Mouse (Mus musculus): ENCODE results near the gene Lpxn. TPM values are rescaled to one million over a fixed set of nuclear protein-coding genes. Genes with fewer than 3 reads are reported as not detected.

Lpxn gene
- total RNA-seq (2014; fragmentation: Nextera tagmentation), result 0.50 and 0.64 TPM in 2 replicates
- total RNA-seq (2017), result 0.80 and 3.6 TPM in 2 replicates

- ATAC-seq (replicated peaks; ENCODE audit: low FRiP score, low TSS enrichment, poor library complexity, severe bottlenecking), result peak; percentile 86
Measured at GRCm38 (mm10) chr19:12795511-12796327, at the start of gene Lpxn, which contains the start of gene Zfp91. TSS of gene Lpxn (plus strand) at chr19:12796193. TSS of gene Zfp91 (minus strand) at chr19:12796126.

GRCm38 (mm10) chr19:12756286-12756685, 39.7 kb upstream of the Lpxn start:
- ATAC-seq (replicated peaks; ENCODE audit: low FRiP score, low TSS enrichment, poor library complexity, severe bottlenecking), result no peak

GRCm38 (mm10) chr19:12758936-12759478, 37.0 kb upstream of the Lpxn start:
- ATAC-seq (replicated peaks; ENCODE audit: low FRiP score, low TSS enrichment, poor library complexity, severe bottlenecking), result no peak

- no peak for ATAC-seq (replicated peaks; ENCODE audit: low FRiP score, low TSS enrichment, poor library complexity, severe bottlenecking)
Measured at GRCm38 (mm10) chr19:12759656-12760055, 36.3 kb upstream of the Lpxn start.

- ATAC-seq (replicated peaks; ENCODE audit: low FRiP score, low TSS enrichment, poor library complexity, severe bottlenecking), result no peak
Measured at GRCm38 (mm10) chr19:12762212-12763130, 33.5 kb upstream of the Lpxn start.

GRCm38 (mm10) chr19:12765308-12765707, 30.7 kb upstream of the Lpxn start, which contains the start of gene Cntf:
TSS of gene Cntf (minus strand) at chr19:12765632.
- no peak for ATAC-seq (replicated peaks; ENCODE audit: low FRiP score, low TSS enrichment, poor library complexity, severe bottlenecking)

- no peak for ATAC-seq (replicated peaks; ENCODE audit: low FRiP score, low TSS enrichment, poor library complexity, severe bottlenecking)
Measured at GRCm38 (mm10) chr19:12770888-12771287, 25.1 kb upstream of the Lpxn start.

- no peak for ATAC-seq (replicated peaks; ENCODE audit: low FRiP score, low TSS enrichment, poor library complexity, severe bottlenecking)
Measured at GRCm38 (mm10) chr19:12780437-12780836, 15.6 kb upstream of the Lpxn start.

GRCm38 (mm10) chr19:12786803-12787395, 9.1 kb upstream of the Lpxn start:
- ATAC-seq (replicated peaks; ENCODE audit: low FRiP score, low TSS enrichment, poor library complexity, severe bottlenecking), result no peak

- no peak for ATAC-seq (replicated peaks; ENCODE audit: low FRiP score, low TSS enrichment, poor library complexity, severe bottlenecking)
Measured at GRCm38 (mm10) chr19:12787721-12788120, 8.3 kb upstream of the Lpxn start.

GRCm38 (mm10) chr19:12792374-12792773, 3.6 kb upstream of the Lpxn start:
- ATAC-seq (replicated peaks; ENCODE audit: low FRiP score, low TSS enrichment, poor library complexity, severe bottlenecking), result no peak

- peak; percentile 66 for ATAC-seq (replicated peaks; ENCODE audit: low FRiP score, low TSS enrichment, poor library complexity, severe bottlenecking)
Measured at GRCm38 (mm10) chr19:12794056-12795044, 1.6 kb upstream of the Lpxn start.

- no peak for ATAC-seq (replicated peaks; ENCODE audit: low FRiP score, low TSS enrichment, poor library complexity, severe bottlenecking)
Measured at GRCm38 (mm10) chr19:12795110-12795509, 883 bp upstream of the Lpxn start.

GRCm38 (mm10) chr19:12796328-12796931, 437 bp downstream of the Lpxn start:
- ATAC-seq (replicated peaks; ENCODE audit: low FRiP score, low TSS enrichment, poor library complexity, severe bottlenecking), result peak; percentile 60

GRCm38 (mm10) chr19:12797071-12797470, 1.1 kb downstream of the Lpxn start:
- no peak for ATAC-seq (replicated peaks; ENCODE audit: low FRiP score, low TSS enrichment, poor library complexity, severe bottlenecking)

GRCm38 (mm10) chr19:12798404-12798803, 2.4 kb downstream of the Lpxn start:
- ATAC-seq (replicated peaks; ENCODE audit: low FRiP score, low TSS enrichment, poor library complexity, severe bottlenecking), result no peak

- no peak for ATAC-seq (replicated peaks; ENCODE audit: low FRiP score, low TSS enrichment, poor library complexity, severe bottlenecking)
Measured at GRCm38 (mm10) chr19:12799081-12799480, 3.1 kb downstream of the Lpxn start.

GRCm38 (mm10) chr19:12800621-12801020, 4.6 kb downstream of the Lpxn start:
- ATAC-seq (replicated peaks; ENCODE audit: low FRiP score, low TSS enrichment, poor library complexity, severe bottlenecking), result no peak

Measured in megakaryocyte-erythroid progenitor cell, adult 5-6 weeks (primary cell).